Mouse (Mus musculus): ENCODE measurements around the gene Rab42. TPM values are rescaled to one million over a fixed set of nuclear protein-coding genes. Genes with fewer than 3 reads are reported as not detected.

The Rab42 gene
- polyA plus RNA-seq, 1 experiment from 2014 or later = 0.42 TPM

- Histone ChIP-seq H3K4me2 (no peak overlapping the region), H3K27me3 (ENCODE audit: control insufficient read depth, insufficient read depth, low read length) (no peaks in the 10 kb centered on the region), H3K9me3 (ENCODE audit: control insufficient read depth, low read length) (no peaks in the 10 kb centered on the region), H3K4me3 (ENCODE audit: low read depth, low read length) (no peak overlapping the region), H3K36me3 (ENCODE audit: control insufficient read depth, insufficient read depth, low read length) (no peaks in the 10 kb centered on the region), H3K9ac (ENCODE audit: low read length) (no peak overlapping the region), H3K4me1 (ENCODE audit: control insufficient read depth, insufficient read depth, low read length) (peaks cover 19% of the 10 kb centered on the region), H3K27ac (ENCODE audit: low read depth, low read length) (no peak overlapping the region)
- WGBS = 94% methylated on average over 4 of the region's 4 CpGs
- ATAC-seq (ENCODE audit: low FRiP score) (no peak), DNase-seq (ENCODE audit: low spot score, missing footprints) (no peak)
Measured at GRCm38 (mm10) chr4:132259248-132259647, 43.9 kb downstream of the Rab42 start.

GRCm38 (mm10) chr4:132256384-132256783 is 46.8 kb downstream of the Rab42 start:
- H3K9ac ChIP-seq (ENCODE audit: low read length) = no peak overlapping the region
- H3K4me2 ChIP-seq = no peak overlapping the region
- no peak for ATAC-seq (ENCODE audit: low FRiP score)
- WGBS = 95% methylated on average over 3 of the region's 3 CpGs
- peaks cover 14% of the 10 kb centered on the region for H3K4me1 ChIP-seq (ENCODE audit: control insufficient read depth, insufficient read depth, low read length)
- DNase-seq (ENCODE audit: low spot score, missing footprints) = no peak
- peaks cover 4% of the 10 kb centered on the region for H3K36me3 ChIP-seq (ENCODE audit: control insufficient read depth, insufficient read depth, low read length)
- no peaks in the 10 kb centered on the region for H3K27me3 ChIP-seq (ENCODE audit: control insufficient read depth, insufficient read depth, low read length)
- H3K9me3 ChIP-seq (ENCODE audit: control insufficient read depth, low read length) = no peaks in the 10 kb centered on the region
- H3K27ac ChIP-seq (ENCODE audit: low read depth, low read length) = no peak overlapping the region
- no peak overlapping the region for H3K4me3 ChIP-seq (ENCODE audit: low read depth, low read length)

GRCm38 (mm10) chr4:132254986-132255385 is 48.2 kb downstream of the Rab42 start:
- DNase-seq (ENCODE audit: low spot score, missing footprints) (no peak), ATAC-seq (ENCODE audit: low FRiP score) (no peak)
- WGBS = 90% methylated on average over 3 of the region's 3 CpGs
- no peak overlapping the region for H3K9ac ChIP-seq (ENCODE audit: low read length)
- no peaks in the 10 kb centered on the region for H3K9me3 ChIP-seq (ENCODE audit: control insufficient read depth, low read length)
- H3K36me3 ChIP-seq (ENCODE audit: control insufficient read depth, insufficient read depth, low read length) = peaks cover 11% of the 10 kb centered on the region
- peaks cover 10% of the 10 kb centered on the region for H3K4me1 ChIP-seq (ENCODE audit: control insufficient read depth, insufficient read depth, low read length)
- H3K27me3 ChIP-seq (ENCODE audit: control insufficient read depth, insufficient read depth, low read length) = no peaks in the 10 kb centered on the region
- H3K4me3 ChIP-seq (ENCODE audit: low read depth, low read length) = no peak overlapping the region
- H3K4me2 ChIP-seq = no peak overlapping the region
- H3K27ac ChIP-seq (ENCODE audit: low read depth, low read length) = no peak overlapping the region

- H3K9me3 ChIP-seq (ENCODE audit: control insufficient read depth, low read length) = no peaks in the 10 kb centered on the region
- no peak for ATAC-seq (ENCODE audit: low FRiP score)
- peaks cover 11% of the 10 kb centered on the region for H3K36me3 ChIP-seq (ENCODE audit: control insufficient read depth, insufficient read depth, low read length)
- no peak overlapping the region for H3K4me2 ChIP-seq
- WGBS = 80% methylated on average over 2 of the region's 2 CpGs
- H3K27ac ChIP-seq (ENCODE audit: low read depth, low read length) = no peak overlapping the region
- H3K4me3 ChIP-seq (ENCODE audit: low read depth, low read length) = no peak overlapping the region
- DNase-seq (ENCODE audit: low spot score, missing footprints) = no peak
- no peaks in the 10 kb centered on the region for H3K4me1 ChIP-seq (ENCODE audit: control insufficient read depth, insufficient read depth, low read length)
- H3K27me3 ChIP-seq (ENCODE audit: control insufficient read depth, insufficient read depth, low read length) = no peaks in the 10 kb centered on the region
- H3K9ac ChIP-seq (ENCODE audit: low read length) = no peak overlapping the region
Measured at GRCm38 (mm10) chr4:132253622-132254021, 49.6 kb downstream of the Rab42 start.

GRCm38 (mm10) chr4:132253128-132253527 is 50.1 kb downstream of the Rab42 start:
- Histone ChIP-seq H3K36me3 (ENCODE audit: control insufficient read depth, insufficient read depth, low read length) (peaks cover 11% of the 10 kb centered on the region), H3K4me3 (ENCODE audit: low read depth, low read length) (no peak overlapping the region), H3K4me2 (no peak overlapping the region), H3K27me3 (ENCODE audit: control insufficient read depth, insufficient read depth, low read length) (no peaks in the 10 kb centered on the region), H3K9me3 (ENCODE audit: control insufficient read depth, low read length) (no peaks in the 10 kb centered on the region), H3K27ac (ENCODE audit: low read depth, low read length) (no peak overlapping the region), H3K4me1 (ENCODE audit: control insufficient read depth, insufficient read depth, low read length) (no peaks in the 10 kb centered on the region), H3K9ac (ENCODE audit: low read length) (no peak overlapping the region)
- ATAC-seq (ENCODE audit: low FRiP score) (no peak), DNase-seq (ENCODE audit: low spot score, missing footprints) (no peak)
- 89% methylated on average over 8 of the region's 8 CpGs for WGBS

Other genes starting within 250 kb of the Rab42 start
- 0.07 TPM in 1 of 2 replicates, not detected in the other for gene Gm10300, start 228.7 kb downstream of the Rab42 start, polyA plus RNA-seq (2014; fragmentation: Nextera tagmentation; extraction: Ambion mirVana)
- 210 and 230 TPM in 2 replicates for gene Epb41, start 228.1 kb downstream of the Rab42 start, polyA plus RNA-seq (2014; fragmentation: Nextera tagmentation; extraction: Ambion mirVana)
- 0.04 and 0.08 TPM in 2 replicates for gene Oprd1, start 158.9 kb downstream of the Rab42 start, polyA plus RNA-seq (2014; fragmentation: Nextera tagmentation; extraction: Ambion mirVana)
- 164 and 170 TPM in 2 replicates for gene Ythdf2, start 91.1 kb downstream of the Rab42 start, polyA plus RNA-seq (2014; fragmentation: Nextera tagmentation; extraction: Ambion mirVana)
- 37.0 and 39.6 TPM in 2 replicates for gene Gmeb1, start 41.8 kb downstream of the Rab42 start, polyA plus RNA-seq (2014; fragmentation: Nextera tagmentation; extraction: Ambion mirVana)
- gene Taf12, start 29.0 kb downstream of the Rab42 start, polyA plus RNA-seq (2014; fragmentation: Nextera tagmentation; extraction: Ambion mirVana) = 67.2 and 70.5 TPM in 2 replicates
- 78.0 and 83.3 TPM in 2 replicates for gene Trnau1ap, start 26.2 kb upstream of the Rab42 start, polyA plus RNA-seq (2014; fragmentation: Nextera tagmentation; extraction: Ambion mirVana)
- gene Rcc1, start 50.2 kb upstream of the Rab42 start, polyA plus RNA-seq (2014; fragmentation: Nextera tagmentation; extraction: Ambion mirVana) = 62.1 and 70.3 TPM in 2 replicates
- gene Phactr4, start 119.1 kb upstream of the Rab42 start, polyA plus RNA-seq (2014; fragmentation: Nextera tagmentation; extraction: Ambion mirVana) = 22.2 and 22.4 TPM in 2 replicates
- gene Med18, start 160.5 kb upstream of the Rab42 start, polyA plus RNA-seq (2014; fragmentation: Nextera tagmentation; extraction: Ambion mirVana) = 19.2 and 22.3 TPM in 2 replicates
- gene Sesn2, start 207.1 kb upstream of the Rab42 start, polyA plus RNA-seq (2014; fragmentation: Nextera tagmentation; extraction: Ambion mirVana) = 4.9 and 5.1 TPM in 2 replicates
- gene Atpif1, start 230.3 kb upstream of the Rab42 start, polyA plus RNA-seq (2014; fragmentation: Nextera tagmentation; extraction: Ambion mirVana) = 1,016 and 1,079 TPM in 2 replicates
- gene Dnajc8, start 232.2 kb upstream of the Rab42 start, polyA plus RNA-seq (2014; fragmentation: Nextera tagmentation; extraction: Ambion mirVana) = 228 and 245 TPM in 2 replicates

All from midbrain, embryonic 11.5 days (tissue).